Mouse (Mus musculus) bone marrow macrophage, adult 2 months (primary cell): Measurements from ENCODE around the gene Gdap1l1.

Source experiments
- CTCF ChIP-seq: IDR thresholded peaks from 2 replicates; pipeline ENCODE4 v1.5.1; 2012; ENCODE audit warnings: low read depth, mild to moderate bottlenecking, low read length, moderate library complexity
- POLR2A ChIP-seq: IDR thresholded peaks from 2 replicates; pipeline ENCODE4 v1.6.1; 2012; ENCODE audit warnings: mild to moderate bottlenecking, low read depth, low read length, borderline replicate concordance

DNA sequence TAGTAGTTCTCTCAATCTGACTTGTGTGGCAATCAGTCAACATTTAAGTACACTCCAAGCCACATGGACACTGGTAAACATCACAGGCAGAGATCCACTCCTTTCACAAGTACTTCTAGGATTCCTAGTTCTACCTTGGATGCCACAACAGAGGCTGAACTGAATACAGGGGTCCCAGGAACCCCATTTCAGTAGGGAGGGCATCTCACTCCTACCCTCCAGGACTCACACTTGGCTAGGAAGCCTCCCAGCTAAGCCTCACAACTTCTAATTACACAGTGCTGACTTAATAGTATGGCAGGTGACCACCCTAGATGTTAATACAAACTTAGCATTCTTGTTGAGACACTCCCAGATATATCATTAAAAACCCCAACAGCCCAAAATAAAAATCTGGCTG, 20.4 kb upstream of the Gdap1l1 start:
- no peak for TF ChIP-seq CTCF
- TF ChIP-seq POLR2A = no peak
